Mouse (Mus musculus): ENCODE measurements around the gene Olfr656. TPM values are rescaled to one million over a fixed set of nuclear protein-coding genes. Genes with fewer than 3 reads are reported as not detected.

Olfr656 gene
- not detected for total RNA-seq (2021)
- long read RNA-seq, experiment 1 = 0 reads
- long read RNA-seq, experiment 2 = 0 reads

DNA sequence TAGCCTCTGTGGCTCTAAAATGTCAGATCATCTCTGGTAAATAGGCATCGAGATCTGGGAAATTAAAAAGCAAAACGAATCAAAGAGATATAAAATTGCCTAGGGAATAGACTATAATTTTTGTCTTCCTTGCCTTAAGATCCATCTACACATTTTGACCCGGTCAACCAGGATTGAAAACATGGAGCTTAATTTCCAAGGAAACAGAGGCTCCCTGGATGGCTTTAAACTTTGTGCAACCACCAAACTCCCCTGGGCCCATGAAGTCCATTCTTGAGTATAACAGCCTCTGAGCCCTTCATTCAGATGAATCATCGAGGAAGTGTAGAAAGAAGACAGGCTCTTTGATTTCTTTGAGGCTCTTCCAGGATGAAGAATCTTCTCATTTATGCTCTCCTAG, at the start of gene Olfr656:
Gene Olfr656 (plus strand): TSS at position 301 of the 400 bp plus-strand sequence.
- no peak for DNase-seq

DNA sequence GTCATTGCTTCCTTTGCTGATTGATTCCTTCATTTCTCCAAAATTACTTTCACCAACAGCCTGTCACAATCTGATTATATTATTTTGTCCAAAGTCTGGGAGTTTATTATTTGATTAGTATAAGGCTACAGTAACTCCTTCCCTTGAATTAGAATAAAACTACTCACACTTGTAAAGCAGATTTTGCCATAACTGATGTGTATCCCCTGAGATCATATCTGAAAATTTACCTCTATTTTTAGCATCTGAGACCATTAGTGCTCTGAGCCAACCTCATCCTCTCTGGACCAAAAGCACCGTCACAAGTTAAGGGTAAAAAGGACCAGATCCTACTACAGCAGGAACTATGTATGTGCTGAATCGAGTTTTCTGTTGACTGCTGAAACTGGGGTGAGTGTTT, 36.7 kb upstream of the Olfr656 start, which contains the start of gene Olfr653:
Gene Olfr653 (plus strand): TSS at position 301 of the 400 bp plus-strand sequence.
- no peak for DNase-seq

DNA sequence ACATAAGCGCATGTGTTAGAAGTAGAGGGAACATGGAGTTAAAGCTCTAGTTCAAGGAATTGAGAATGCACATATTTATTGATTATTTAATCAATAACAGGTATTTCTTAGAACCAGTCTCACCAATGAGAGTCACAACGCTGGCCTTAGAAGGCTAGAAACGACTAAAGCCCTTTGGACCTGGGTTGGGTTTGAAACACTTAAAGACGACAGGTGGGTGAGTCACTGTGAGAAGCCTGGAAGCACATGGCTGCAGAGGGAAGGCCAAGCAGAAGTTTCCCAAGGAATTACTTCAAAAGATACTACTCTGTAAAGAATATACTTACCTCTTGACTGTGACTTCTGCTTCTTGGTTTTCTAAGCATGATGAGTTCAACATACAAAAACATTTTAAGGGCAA, 32.9 kb upstream of the Olfr656 start:
- DNase-seq = no peak

DNA sequence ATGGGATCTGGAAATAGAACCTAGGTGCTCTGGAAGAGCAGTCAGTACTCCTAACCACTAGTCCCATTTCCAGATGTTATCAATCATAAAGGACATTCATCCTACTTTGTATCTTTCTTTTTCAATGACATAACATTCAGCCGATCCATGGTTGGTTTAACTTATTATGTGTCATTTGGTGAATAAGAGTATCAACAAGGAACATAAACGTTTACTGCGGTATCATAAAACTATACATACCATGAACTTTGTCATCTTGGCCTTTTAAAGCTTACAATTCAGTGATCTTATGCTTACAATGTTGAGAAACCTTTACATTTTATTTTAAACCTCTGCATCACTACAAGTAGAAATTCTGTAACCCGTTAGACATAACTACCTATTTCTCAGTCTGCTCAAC, 32.3 kb upstream of the Olfr656 start:
- no peak for DNase-seq

DNA sequence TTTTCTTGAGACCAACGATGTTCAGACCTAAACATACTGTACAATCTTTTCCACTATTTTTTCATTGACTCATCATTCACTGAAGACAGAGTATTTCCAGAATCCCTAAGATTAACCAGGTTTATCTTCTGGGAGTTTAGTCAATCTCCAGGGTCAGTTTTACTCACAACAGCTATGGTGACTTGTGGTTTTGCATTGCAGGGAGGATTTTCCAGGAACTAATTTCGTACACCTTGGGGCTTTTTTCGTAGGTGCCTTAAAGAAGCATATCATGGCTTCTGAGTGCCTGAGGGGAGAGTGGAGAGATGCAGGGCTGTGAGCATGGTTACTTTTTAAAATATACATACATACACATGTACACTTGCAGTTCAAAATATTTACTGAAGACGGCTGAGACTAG, 27.0 kb upstream of the Olfr656 start, which contains the start of gene Olfr654:
Gene Olfr654 (plus strand): TSS at position 301 of the 400 bp plus-strand sequence.
- no peak for DNase-seq

DNA sequence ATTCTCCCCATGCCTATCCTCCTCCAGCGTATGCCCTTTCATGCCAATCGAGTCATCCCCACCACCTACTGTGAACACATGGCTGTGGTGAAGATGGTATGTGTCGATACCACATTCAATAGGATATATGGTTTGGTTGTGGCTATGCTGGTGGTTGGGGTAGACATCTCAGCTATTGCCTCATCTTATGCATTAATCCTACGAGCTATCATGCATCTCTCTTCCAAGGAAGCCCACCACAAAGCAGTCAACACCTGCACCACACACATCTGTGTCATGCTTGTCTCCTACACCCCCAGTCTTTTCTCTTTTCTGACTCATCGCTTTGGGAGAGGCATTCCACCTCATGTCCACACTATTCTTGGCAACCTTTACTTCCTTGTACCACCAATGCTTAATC, 25.5 kb upstream of the Olfr656 start:
- DNase-seq = no peak

DNA sequence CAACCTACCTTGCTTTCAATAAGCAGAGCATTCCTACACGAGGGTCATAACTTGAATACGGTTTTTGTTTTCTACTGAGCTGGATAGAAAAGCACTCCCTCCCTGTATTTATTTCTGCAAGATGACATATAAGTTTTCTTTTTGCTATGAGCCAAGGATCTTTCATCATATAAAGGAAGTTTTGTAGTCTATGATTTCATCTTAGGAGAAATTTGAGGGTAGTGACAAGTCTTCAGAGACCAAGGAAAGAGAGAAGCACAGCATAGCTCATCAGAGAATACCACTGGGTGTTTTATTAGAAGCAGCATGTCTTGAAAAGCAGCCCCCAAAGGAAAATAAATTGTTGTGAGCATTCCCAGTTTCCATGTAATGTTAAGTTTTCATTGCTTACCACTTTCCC, 12.1 kb upstream of the Olfr656 start, which contains the start of gene Olfr655:
Gene Olfr655 (minus strand): TSS at position 101 of the 400 bp plus-strand sequence.
- DNase-seq = no peak

DNA sequence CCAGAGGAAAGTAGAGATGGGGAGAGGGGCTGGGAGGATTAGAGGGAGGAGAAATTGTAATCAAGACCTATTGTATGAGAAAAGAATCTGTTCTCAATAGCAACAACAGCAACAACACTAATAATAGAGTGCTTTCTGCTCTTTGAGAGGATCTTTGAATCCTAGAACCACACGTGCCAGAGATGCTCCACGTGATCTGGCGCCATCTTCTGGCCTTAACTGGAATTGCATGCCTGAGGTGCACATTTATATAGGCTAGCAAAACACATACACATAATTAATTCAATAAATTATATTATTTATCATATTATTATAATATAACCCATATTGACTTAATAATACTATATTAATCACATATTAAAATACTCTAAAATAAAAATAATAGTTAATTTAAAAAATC, 10.6 kb upstream of the Olfr656 start:
- DNase-seq = peak; percentile 8

DNA sequence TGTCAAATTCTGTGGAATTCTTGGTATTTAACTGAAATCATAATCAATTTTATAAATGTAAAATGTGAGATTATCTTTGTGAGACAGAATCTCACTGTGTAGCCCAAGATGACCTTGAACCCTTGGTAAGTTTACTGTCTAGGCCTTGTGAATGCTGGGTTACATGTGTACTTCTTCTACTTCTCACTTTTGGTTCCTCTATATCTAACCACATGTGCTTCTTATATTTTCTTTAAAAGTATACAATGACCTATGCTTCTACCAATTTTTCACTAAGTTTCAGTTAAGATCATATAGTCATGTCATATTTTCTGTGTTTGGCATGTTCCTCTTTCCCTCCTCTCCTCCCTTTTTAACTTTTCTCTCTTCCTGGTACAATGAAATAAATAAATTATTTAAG, 9.0 kb upstream of the Olfr656 start:
- no peak for DNase-seq

DNA sequence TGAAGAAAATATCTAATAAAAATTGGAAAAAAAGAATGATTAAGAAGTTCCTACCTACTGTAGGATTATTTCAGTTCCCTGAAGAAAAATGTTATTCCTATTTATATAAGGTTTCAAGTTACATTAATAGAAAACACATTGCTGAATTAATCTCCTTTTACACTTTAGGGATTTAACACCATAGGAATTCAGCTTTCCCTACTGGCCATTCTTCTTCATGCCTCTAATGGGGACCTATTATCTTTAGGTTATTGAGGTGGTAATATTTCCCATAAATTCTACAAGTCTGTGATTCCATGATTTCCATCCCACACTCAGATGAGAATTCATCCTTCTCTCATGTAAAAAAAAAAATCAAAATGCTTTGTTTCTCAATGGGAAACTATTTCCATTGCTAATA, 10.7 kb downstream of the Olfr656 start, which contains the start of gene Olfr657:
Gene Olfr657 (plus strand): TSS at position 301 of the 400 bp plus-strand sequence.
- no peak for DNase-seq

DNA sequence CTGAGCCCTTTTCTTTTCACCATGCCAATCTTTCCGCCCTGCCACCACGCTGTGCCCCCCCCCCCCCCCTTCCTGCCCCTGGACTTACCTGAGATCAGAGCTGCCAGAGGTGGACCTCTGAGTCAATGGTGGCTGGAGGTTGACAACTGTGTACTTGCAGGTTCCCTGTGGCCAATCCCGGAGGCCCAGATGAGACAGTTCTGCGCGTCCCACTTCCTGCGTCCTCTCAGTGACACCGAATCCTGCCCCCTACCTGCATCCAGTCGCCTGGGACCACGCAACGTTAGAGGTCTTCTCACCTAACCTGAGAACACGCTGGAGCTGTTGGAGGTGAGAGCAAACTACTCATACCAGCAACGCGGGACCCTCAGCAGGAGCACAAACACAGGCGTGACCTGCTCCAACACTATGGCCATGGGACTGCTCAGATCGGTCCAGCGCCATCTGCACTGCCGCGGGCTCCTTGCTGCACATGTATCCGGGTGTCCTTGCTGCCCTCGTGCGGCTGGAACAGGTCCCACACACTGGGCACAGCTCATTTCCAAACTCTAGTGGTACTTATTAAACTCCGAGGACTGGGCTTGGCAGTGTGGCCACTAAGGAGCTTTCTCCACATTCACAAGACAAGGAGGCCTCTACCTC, 33.2 kb downstream of the Olfr656 start, which contains the start of gene Olfr658:
Gene Olfr658 (minus strand): TSS at position 465 of the 642 bp plus-strand sequence.
- DNase-seq = no peak

DNA sequence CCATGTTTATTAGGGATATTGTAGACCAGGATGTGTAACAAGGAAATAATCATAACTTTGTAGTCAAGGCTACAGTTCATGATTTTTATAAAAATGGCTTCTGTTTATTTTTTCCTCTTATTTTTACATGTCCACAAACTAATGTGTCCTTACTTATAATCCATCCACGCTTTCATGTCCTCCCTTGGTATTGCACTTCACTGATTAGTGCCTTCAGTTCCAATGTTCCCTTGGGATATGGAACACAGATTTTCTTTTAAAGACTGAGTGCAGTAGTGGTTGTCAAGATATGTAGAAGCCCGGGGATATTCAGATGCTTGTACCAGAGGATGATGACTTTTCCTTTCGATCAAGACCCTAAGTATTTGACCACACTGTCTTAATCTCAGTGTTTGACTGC, 52.7 kb downstream of the Olfr656 start, which contains the start of gene Olfr659:
Gene Olfr659 (plus strand): TSS at position 301 of the 400 bp plus-strand sequence.
- no peak for DNase-seq

Other genes with a start within 250 kb of the Olfr656 start
- gene Trim30b, start 244.1 kb upstream of the Olfr656 start, total RNA-seq (2021) = not detected
- gene Trim30c, start 213.1 kb upstream of the Olfr656 start, total RNA-seq (2021) = not detected
- gene Trim30a, start 148.8 kb upstream of the Olfr656 start, total RNA-seq (2021) = 1 to 10 TPM in 1 of 2 experiments, under 1 TPM in 1; 0.82 to 1.3 TPM
- gene Trim30d, start 106.1 kb upstream of the Olfr656 start, total RNA-seq (2021) = under 1 TPM; 0.38 to 0.90 TPM
- not detected for gene Olfr651, start 63.8 kb upstream of the Olfr656 start, total RNA-seq (2021)
- not detected for gene Olfr652, start 53.1 kb upstream of the Olfr656 start, total RNA-seq (2021)
- gene Olfr653, start 36.6 kb upstream of the Olfr656 start, total RNA-seq (2021) = not detected
- gene Olfr654, start 26.9 kb upstream of the Olfr656 start, total RNA-seq (2021) = not detected
- not detected for gene Olfr655, start 12.2 kb upstream of the Olfr656 start, total RNA-seq (2021)
- not detected for gene Olfr657, start 10.8 kb downstream of the Olfr656 start, total RNA-seq (2021)
- not detected for gene Olfr658, start 33.4 kb downstream of the Olfr656 start, total RNA-seq (2021)
- gene Olfr659, start 52.8 kb downstream of the Olfr656 start, total RNA-seq (2021) = not detected
- not detected for gene Olfr661, start 72.5 kb downstream of the Olfr656 start, total RNA-seq (2021)
- not detected for gene Usp17le, start 163.5 kb downstream of the Olfr656 start, total RNA-seq (2021)
- gene Usp17lb, start 228.6 kb downstream of the Olfr656 start, total RNA-seq (2021) = not detected
- not detected for gene Usp17la, start 243.1 kb downstream of the Olfr656 start, total RNA-seq (2021)

Measured in gastrocnemius, postnatal 10 days (tissue).